In genomic region chr9:122420772-122421764, GRCm38 (mm10) we compare ENCODE assay signal across 9 mouse cellular contexts.
DNase-seq lines count a peak whose midpoint lies in the region; ATAC-seq lines count a peak whose summit lies in the region.
"Had no signal": no experiment of that assay in that cellular context is flagged by ENCODE, and none has a peak within 500 bp of the region (broad histone marks: within the 10 kb centered on the region; RNA-seq: fewer than 3 reads in every experiment).

No protein-coding gene starts in this region.

- 26% methylated on average over 13 of the region's 13 CpGs for WGBS in hindbrain, embryonic 16.5 days

- peaks cover 2% of the 10 kb centered on the region; the same call in 1 of the 2 replicates for H3K27me3 ChIP-seq in hindbrain, embryonic 16.5 days (replicated peaks; ENCODE audit: control insufficient read depth, insufficient read depth, low read length)
- H3K27me3 ChIP-seq in megakaryocyte, embryonic 14.5 days (replicated peaks) = peaks cover 26% of the 10 kb centered on the region
- H3K27me3 ChIP-seq: liver, embryonic 15.5 days had no signal

- peak; percentile 77 for ATAC-seq in hindbrain, embryonic 16.5 days

- no peak overlapping the region for H3K9ac ChIP-seq in hindbrain, embryonic 16.5 days (ENCODE audit: low read depth, low read length)
- H3K9ac ChIP-seq: liver, embryonic 15.5 days had no signal

- H3K4me1 ChIP-seq in hindbrain, embryonic 16.5 days (ENCODE audit: control insufficient read depth, insufficient read depth, low read depth, low read length) = no peaks in the 10 kb centered on the region
- H3K4me1 ChIP-seq in megakaryocyte, embryonic 14.5 days = peaks cover 7% of the 10 kb centered on the region; the same call in 1 of the 2 replicates
- H3K4me1 ChIP-seq: liver, embryonic 15.5 days had no signal

- peak; percentile 90 for DNase-seq in MN1 (ENCODE audit: low spot score)
- DNase-seq in cerebellum, adult 8-10 months = peak; percentile 37
- DNase-seq in frontal cortex, adult 2 months (ENCODE audit: extremely low spot score in 1 of 2, low spot score in 1 of 2) = peak; percentile 68 to 94
- peak; percentile 74 for DNase-seq in left cerebral cortex, adult 11 months (ENCODE audit: low spot score)
- peak; percentile 76 for DNase-seq in right cerebral cortex, adult 18-20 months
- DNase-seq in urinary bladder, postnatal 14 days (ENCODE audit: low spot score) = peak; percentile 82

- H3K27ac ChIP-seq in hindbrain, embryonic 16.5 days (ENCODE audit: low read depth, low read length) = no peak overlapping the region
- H3K27ac ChIP-seq: liver, embryonic 15.5 days had no signal

- no peaks in the 10 kb centered on the region for H3K9me3 ChIP-seq in hindbrain, embryonic 16.5 days (ENCODE audit: control insufficient read depth, low read length)
- peaks cover 9% of the 10 kb centered on the region for H3K9me3 ChIP-seq in megakaryocyte, embryonic 14.5 days
- H3K9me3 ChIP-seq: liver, embryonic 15.5 days had no signal

- H3K36me3 ChIP-seq in hindbrain, embryonic 16.5 days (ENCODE audit: control insufficient read depth, insufficient read depth, low read length) = no peaks in the 10 kb centered on the region
- H3K36me3 ChIP-seq in megakaryocyte, embryonic 14.5 days (replicated peaks; ENCODE audit: low read length) = no peaks in the 10 kb centered on the region
- H3K36me3 ChIP-seq: liver, embryonic 15.5 days had no signal

- H3K4me2 ChIP-seq in hindbrain, embryonic 16.5 days (ENCODE audit: low read length) = no peak overlapping the region
- H3K4me2 ChIP-seq: liver, embryonic 15.5 days had no signal

- no peak overlapping the region for H3K4me3 ChIP-seq in hindbrain, embryonic 16.5 days (ENCODE audit: low read length)
- peak overlapping the region; percentile 69 for H3K4me3 ChIP-seq in megakaryocyte, embryonic 14.5 days (replicated peaks)
- H3K4me3 ChIP-seq: liver, embryonic 15.5 days had no signal

Comparison
In these comparisons a context has a peak if more than half of its experiments do, and no peak if none do; other contexts are left out.
1. DNase-seq: peak in every context shown above with its lines; median percentile 90 in MN1; 82 in urinary bladder, postnatal 14 days; 81 in frontal cortex, adult 2 months; 76 in right cerebral cortex, adult 18-20 months; 74 in left cerebral cortex, adult 11 months; 37 in cerebellum, adult 8-10 months.